Mouse (Mus musculus): ENCODE measurements at regions not wholly inside any gene's neighbourhood (a gene's known extent, or its start where the extent isn't known, plus 50 kb on each side); places are given as distances from the start of the nearest gene placed in this dataset.

DNA sequence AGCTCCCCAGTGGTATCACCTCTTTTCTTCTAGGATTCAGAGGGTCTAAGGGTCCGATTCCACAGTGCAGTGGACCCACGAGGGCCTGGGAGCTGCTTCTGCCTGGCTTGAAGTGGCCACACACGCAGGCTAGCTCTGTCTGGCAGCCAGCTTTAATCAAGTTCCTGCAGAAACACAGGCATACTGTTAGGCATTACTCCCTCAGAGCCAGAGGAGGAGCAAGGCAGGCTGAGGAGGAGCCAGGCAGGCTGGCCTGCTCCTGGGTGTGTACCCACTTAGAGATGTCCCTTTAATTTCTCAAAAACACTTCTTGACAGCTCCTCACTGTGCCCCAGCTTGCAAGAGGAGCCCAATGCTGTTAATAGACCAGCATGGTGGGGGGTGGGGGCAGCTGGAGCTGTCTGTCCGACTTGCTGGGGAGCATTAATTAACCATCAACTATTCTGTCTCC lies 191.1 kb downstream of the Fam43a start:
- TF ChIP-seq CTCF (IDR thresholded peaks at IDR 0.05; ENCODE audit: extremely low read depth, insufficient read depth, insufficient read length, insufficient replicate concordance) (no peak), POLR2A (IDR thresholded peaks at IDR 0.05; ENCODE audit: low read depth, low read length) (no peak)

Measured in spleen, adult 2 months (tissue).